Mouse (Mus musculus): ENCODE data around the gene Nphp3. TPM values are rescaled to one million over a fixed set of nuclear protein-coding genes. Genes with fewer than 3 reads are reported as not detected.

Nphp3 gene
- total and polyA plus RNA-seq, 2 experiments, result 2.9 to 8.7 TPM

DNA sequence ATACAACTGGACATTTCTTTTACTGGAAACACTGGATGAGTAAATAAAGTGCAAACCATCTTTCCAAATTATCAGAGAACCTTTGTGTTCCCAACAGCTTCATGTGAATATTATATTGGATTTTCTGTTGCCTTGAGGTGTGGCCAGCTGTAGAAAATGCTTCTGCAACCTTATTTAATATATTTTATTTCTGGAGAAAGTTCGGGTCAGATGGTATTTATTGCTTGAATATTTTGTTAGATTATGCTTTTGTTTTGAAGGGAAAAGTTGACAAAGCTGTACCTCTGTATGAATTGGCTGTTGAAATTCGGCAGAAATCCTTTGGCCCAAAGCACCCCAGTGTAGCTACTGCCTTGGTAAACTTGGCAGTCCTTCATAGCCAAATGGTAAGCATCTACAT, 38.0 kb downstream of the Nphp3 start, which contains the start of gene Gm28305:
Gm28305 (plus strand) TSS at position 301 of the 400 bp plus-strand sequence.
- Histone ChIP-seq H3K9ac (ENCODE audit: low read depth, low read length) (no peak within 1 kb of the TSS), H3K79me2 (ENCODE audit: control insufficient read depth, insufficient read depth, low read length) (no peaks in the 10 kb centered on the region), H3K4me3 (ENCODE audit: insufficient read depth, low read depth, low read length) (peak within 1 kb of the TSS; percentile 15; the same call in 1 of the 2 replicates), H3K4me1 (ENCODE audit: control insufficient read depth, insufficient read depth, low read length) (peaks cover 5% of the 10 kb centered on the region; the same call in 1 of the 2 replicates), H3K27me3 (ENCODE audit: control insufficient read depth, insufficient read depth, low read length) (no peaks in the 10 kb centered on the region), H3K36me3 (ENCODE audit: control insufficient read depth, insufficient read depth, low read length) (peaks cover 23% of the 10 kb centered on the region), H3K27ac (replicated peaks; ENCODE audit: insufficient read depth, low read depth, low read length) (no peak within 1 kb of the TSS)
- TF ChIP-seq CTCF (IDR thresholded peaks at IDR 0.05; ENCODE audit: low read depth, low read length) (no peak), POLR2A (IDR thresholded peaks at IDR 0.05; ENCODE audit: extremely low read depth, insufficient read depth, low read length) (no peak)
- no peak for DNase-seq (ENCODE audit: extremely low read depth, low read depth, low spot score)
- 52% methylated on average over 2 of the region's 2 CpGs for WGBS

GRCm38 (mm10) chr9:104043676-104044075, 41.3 kb downstream of the Nphp3 start:
- no peak for TF ChIP-seq POLR2A (IDR thresholded peaks at IDR 0.05; ENCODE audit: extremely low read depth, insufficient read depth, low read length)
- TF ChIP-seq CTCF (IDR thresholded peaks at IDR 0.05; ENCODE audit: low read depth, low read length), result no peak
- H3K27ac ChIP-seq (replicated peaks; ENCODE audit: insufficient read depth, low read depth, low read length), result no peak overlapping the region
- peaks cover 5% of the 10 kb centered on the region; the same call in 1 of the 2 replicates for H3K4me1 ChIP-seq (ENCODE audit: control insufficient read depth, insufficient read depth, low read length)
- H3K9ac ChIP-seq (ENCODE audit: low read depth, low read length), result no peak overlapping the region
- H3K27me3 ChIP-seq (ENCODE audit: control insufficient read depth, insufficient read depth, low read length), result no peaks in the 10 kb centered on the region
- H3K79me2 ChIP-seq (ENCODE audit: control insufficient read depth, insufficient read depth, low read length), result no peaks in the 10 kb centered on the region
- DNase-seq (ENCODE audit: extremely low read depth, low read depth, low spot score), result peak; percentile 97
- H3K4me3 ChIP-seq (ENCODE audit: insufficient read depth, low read depth, low read length), result no peak overlapping the region
- WGBS, result 28% methylated on average over 4 of the region's 4 CpGs
- H3K36me3 ChIP-seq (ENCODE audit: control insufficient read depth, insufficient read depth, low read length), result peaks cover 27% of the 10 kb centered on the region

DNA sequence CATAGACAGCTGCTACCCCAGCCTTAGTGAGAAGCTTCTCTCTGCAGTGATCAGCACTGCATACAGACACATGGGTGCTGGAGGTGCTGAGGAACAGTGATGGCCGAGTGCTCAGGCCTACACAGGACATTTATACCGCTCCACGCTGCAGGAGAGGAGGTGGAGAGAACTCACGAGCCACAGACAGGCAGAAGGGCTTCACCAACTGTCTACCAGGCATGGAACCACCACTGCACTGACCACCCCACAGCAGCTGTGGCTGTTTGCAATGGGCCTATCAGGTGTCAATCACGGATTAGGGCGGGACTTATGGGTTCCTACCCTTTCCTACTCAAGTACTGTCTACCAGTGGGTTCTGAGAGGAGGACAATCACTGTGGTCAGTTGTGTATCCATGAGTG, 48.7 kb downstream of the Nphp3 start:
- WGBS, result 95% methylated on average over 6 of the region's 6 CpGs

GRCm38 (mm10) chr9:104062430-104063243, 60.3 kb downstream of the Nphp3 start, which contains the start of gene Uba5:
Gene Uba5, minus strand, starts transcription at chr9:104063134.
- peak within 1 kb of the TSS; percentile 97 for H3K4me3 ChIP-seq (ENCODE audit: insufficient read depth, low read depth, low read length)
- peaks cover 11% of the 10 kb centered on the region; the same call in 1 of the 2 replicates for H3K4me1 ChIP-seq (ENCODE audit: control insufficient read depth, insufficient read depth, low read length)
- H3K9ac ChIP-seq (ENCODE audit: low read depth, low read length), result peak within 1 kb of the TSS; percentile 98
- WGBS, result 1% methylated on average over 59 of the region's 59 CpGs
- peak within 1 kb of the TSS; percentile 82 for H3K27ac ChIP-seq (replicated peaks; ENCODE audit: insufficient read depth, low read depth, low read length)
- TF ChIP-seq CTCF (IDR thresholded peaks at IDR 0.05; ENCODE audit: low read depth, low read length), result no peak
- no peak for TF ChIP-seq POLR2A (IDR thresholded peaks at IDR 0.05; ENCODE audit: extremely low read depth, insufficient read depth, low read length)
- DNase-seq (ENCODE audit: extremely low read depth, low read depth, low spot score), result no peak
- H3K27me3 ChIP-seq (ENCODE audit: control insufficient read depth, insufficient read depth, low read length), result no peaks in the 10 kb centered on the region
- H3K79me2 ChIP-seq (ENCODE audit: control insufficient read depth, insufficient read depth, low read length), result peaks cover 22% of the 10 kb centered on the region
- H3K36me3 ChIP-seq (ENCODE audit: control insufficient read depth, insufficient read depth, low read length), result peaks cover 14% of the 10 kb centered on the region

More for the DNA sequence above, 48.7 kb downstream of the Nphp3 start:
- Histone ChIP-seq H3K4me3 (ENCODE audit: insufficient read depth, low read depth, low read length) (no peak overlapping the region), H3K4me1 (ENCODE audit: control insufficient read depth, insufficient read depth, low read length) (no peaks in the 10 kb centered on the region), H3K36me3 (ENCODE audit: control insufficient read depth, insufficient read depth, low read length) (peaks cover 67% of the 10 kb centered on the region), H3K27ac (replicated peaks; ENCODE audit: insufficient read depth, low read depth, low read length) (no peak overlapping the region), H3K27me3 (ENCODE audit: control insufficient read depth, insufficient read depth, low read length) (no peaks in the 10 kb centered on the region), H3K9ac (ENCODE audit: low read depth, low read length) (no peak overlapping the region), H3K79me2 (ENCODE audit: control insufficient read depth, insufficient read depth, low read length) (peaks cover 1% of the 10 kb centered on the region; the same call in 1 of the 2 replicates)
- no peak for DNase-seq (ENCODE audit: extremely low read depth, low read depth, low spot score)
- no peak for TF ChIP-seq POLR2A (IDR thresholded peaks at IDR 0.05; ENCODE audit: extremely low read depth, insufficient read depth, low read length)
- no peak for TF ChIP-seq CTCF (IDR thresholded peaks at IDR 0.05; ENCODE audit: low read depth, low read length)

GRCm38 (mm10) chr9:104063244-104063961, 61.1 kb downstream of the Nphp3 start, which contains the start of gene Acad11:
Gene Acad11, plus strand, starts transcription at chr9:104063377.
- peak within 1 kb of the TSS; percentile 98 for H3K9ac ChIP-seq (ENCODE audit: low read depth, low read length)
- H3K27ac ChIP-seq (replicated peaks; ENCODE audit: insufficient read depth, low read depth, low read length), result peak within 1 kb of the TSS; percentile 82
- H3K4me1 ChIP-seq (ENCODE audit: control insufficient read depth, insufficient read depth, low read length), result peaks cover 11% of the 10 kb centered on the region; the same call in 1 of the 2 replicates
- WGBS, result under 1% methylated on average over 30 of the region's 30 CpGs
- DNase-seq (ENCODE audit: extremely low read depth, low read depth, low spot score), result peak; percentile 93
- H3K4me3 ChIP-seq (ENCODE audit: insufficient read depth, low read depth, low read length), result peak within 1 kb of the TSS; percentile 97
- H3K27me3 ChIP-seq (ENCODE audit: control insufficient read depth, insufficient read depth, low read length), result no peaks in the 10 kb centered on the region
- peaks cover 9% of the 10 kb centered on the region for H3K36me3 ChIP-seq (ENCODE audit: control insufficient read depth, insufficient read depth, low read length)
- H3K79me2 ChIP-seq (ENCODE audit: control insufficient read depth, insufficient read depth, low read length), result peaks cover 22% of the 10 kb centered on the region
- TF ChIP-seq POLR2A (IDR thresholded peaks at IDR 0.05; ENCODE audit: extremely low read depth, insufficient read depth, low read length) (peak; percentile 89), CTCF (IDR thresholded peaks at IDR 0.05; ENCODE audit: low read depth, low read length) (no peak)
